Mouse (Mus musculus) hindbrain, embryonic 15.5 days (tissue): ENCODE data around the gene Dact2. TPM values are rescaled to one million over a fixed set of nuclear protein-coding genes. Genes with fewer than 3 reads are reported as not detected.

ENCODE experiments used
- ATAC-seq: fragments of 200-750 bp; cut with Nextera tagmentation; 2 replicates; pipeline ENCODE4 v1.8.0; 2017; ENCODE audit warnings: low read depth, moderate number of reproducible peaks, moderate TSS enrichment; ENCODE audit not compliant: low FRiP score
- H3K27ac ChIP-seq: fragments of 300-500 bp; sonication (generic); replicated peaks from 2 replicates; pipeline ENCODE4 v1.5.1; 2015; ENCODE audit warnings: mild to moderate bottlenecking, inconsistent platforms
- H3K27me3 ChIP-seq: fragments of 300-500 bp; sonication (generic); 2 replicates; pipeline ENCODE4 v1.6.1; 2015; ENCODE audit warnings: control low read depth, inconsistent platforms
- H3K36me3 ChIP-seq: fragments of 300-500 bp; sonication (generic); 2 replicates; pipeline ENCODE4 v1.6.1; 2015; ENCODE audit warnings: control low read depth, inconsistent platforms
- H3K4me1 ChIP-seq: fragments of 300-500 bp; sonication (generic); replicated peaks from 2 replicates; pipeline ENCODE4 v1.6.1; 2015; ENCODE audit warnings: control low read depth, inconsistent platforms
- H3K4me2 ChIP-seq: fragments of 300-500 bp; sonication (generic); 2 replicates; pipeline ENCODE4 v1.6.1; 2015; ENCODE audit warnings: moderate library complexity, mild to moderate bottlenecking, inconsistent platforms
- H3K4me3 ChIP-seq: fragments of 300-500 bp; sonication (generic); 2 replicates; pipeline ENCODE4 v1.5.1; 2015; ENCODE audit warnings: mild to moderate bottlenecking, inconsistent platforms
- H3K9ac ChIP-seq: fragments of 300-500 bp; sonication (generic); 2 replicates; pipeline ENCODE4 v1.6.1; 2015; ENCODE audit warnings: inconsistent platforms
- H3K9me3 ChIP-seq: fragments of 300-500 bp; sonication (generic); 2 replicates; pipeline ENCODE4 v1.6.1; 2016; ENCODE audit warnings: control low read depth, inconsistent platforms
- WGBS: fragments of 180-500 bp; shearing (Covaris S2); methylation state at CpG from one replicate; pipeline ENCODE4 v1.1.7; 2015; 5-methylcytosine and 5-hydroxymethylcytosine counted together
- polyA plus RNA-seq: library from polyadenylated mRNA; unstranded; fragments of >200 nt; fragmentation: Nextera tagmentation; extraction: Ambion mirVana; gene quantifications from 2 replicates; pipeline ENCODE4 v1.2.1, GENCODE M21; 2015

Dact2 gene
- 2.0 and 2.4 TPM in 2 replicates for polyA plus RNA-seq

DNA sequence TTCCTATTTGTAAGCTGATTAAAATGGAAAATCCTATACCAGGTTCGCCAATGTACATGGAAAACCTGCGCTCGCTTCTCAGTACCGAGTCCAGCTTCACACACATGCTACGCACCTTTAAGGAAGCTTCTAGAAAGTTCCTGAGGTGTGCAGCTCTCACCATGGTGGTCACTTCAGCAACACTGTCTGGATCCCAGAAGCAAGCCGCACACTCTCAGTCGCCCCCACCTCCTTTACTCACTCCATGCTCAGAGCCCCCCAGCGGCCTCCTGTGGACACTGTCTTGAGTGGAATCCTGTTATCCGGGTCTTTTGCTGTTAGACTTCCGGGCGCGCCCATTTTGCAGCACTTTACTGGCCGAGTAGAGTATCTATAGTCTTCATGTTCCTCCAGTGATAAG is at the start of gene Dact2:
Dact2 (minus strand) TSS at position 244 of the 400 bp plus-strand sequence.
- Histone ChIP-seq H3K9me3 (no peaks in the 10 kb centered on the region), H3K4me3 (peak within 1 kb of the TSS; percentile 64), H3K27ac (peak within 1 kb of the TSS; percentile 61), H3K4me2 (peak within 1 kb of the TSS; percentile 88), H3K27me3 (peaks cover 25% of the 10 kb centered on the region), H3K9ac (peak within 1 kb of the TSS; percentile 73), H3K4me1 (peaks cover 35% of the 10 kb centered on the region), H3K36me3 (no peaks in the 10 kb centered on the region)
- 47% methylated on average over 13 of the region's 13 CpGs for WGBS
- peak; percentile 42; the same call in 1 of the 2 replicates for ATAC-seq

DNA sequence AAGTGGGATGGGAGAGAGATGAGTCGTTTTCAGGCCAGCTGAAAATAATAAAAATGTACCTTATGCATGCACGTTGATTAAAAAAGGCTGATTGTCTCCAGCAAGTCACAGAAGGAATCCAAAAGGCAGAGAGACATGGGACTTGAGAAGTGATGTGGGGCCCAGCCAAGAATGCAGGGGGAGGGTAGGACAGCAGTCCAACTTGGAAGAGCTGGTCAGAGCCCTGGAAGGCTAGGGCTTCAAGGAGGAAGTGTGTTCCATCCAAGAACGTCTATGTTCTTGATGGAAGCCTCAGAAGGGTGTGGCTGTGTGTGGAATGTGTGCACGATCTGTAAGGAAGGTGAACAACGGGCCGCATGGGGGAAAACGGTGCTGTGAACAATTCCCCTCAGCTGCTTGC is 48.4 kb upstream of the Dact2 start:
- Histone ChIP-seq H3K4me2 (no peak overlapping the region), H3K36me3 (no peaks in the 10 kb centered on the region), H3K9ac (no peak overlapping the region), H3K4me3 (no peak overlapping the region), H3K4me1 (no peaks in the 10 kb centered on the region), H3K9me3 (no peaks in the 10 kb centered on the region), H3K27ac (no peak overlapping the region), H3K27me3 (no peaks in the 10 kb centered on the region)
- WGBS = 87% methylated on average over 7 of the region's 7 CpGs
- no peak for ATAC-seq

DNA sequence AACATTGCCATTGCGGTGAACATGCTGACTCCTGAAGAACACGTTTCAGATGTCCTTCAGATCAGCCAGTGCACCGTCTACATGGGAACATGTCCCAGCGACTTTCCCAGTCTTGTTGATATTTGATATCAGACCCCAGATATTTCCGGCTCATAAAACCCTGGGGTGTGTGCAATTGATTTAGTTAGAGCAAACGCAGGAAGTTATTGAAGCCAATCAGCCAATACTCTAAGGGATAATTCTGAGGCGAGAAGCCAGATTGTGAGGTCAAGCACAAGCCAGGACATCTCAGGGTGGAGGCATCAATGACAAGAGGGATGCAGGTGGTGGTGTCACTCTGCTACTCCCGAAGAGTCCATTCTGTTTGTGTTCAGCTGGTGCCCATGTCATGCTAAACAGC is 46.3 kb upstream of the Dact2 start:
- no peak for ATAC-seq
- Histone ChIP-seq H3K36me3 (no peaks in the 10 kb centered on the region), H3K9ac (no peak overlapping the region), H3K4me1 (no peaks in the 10 kb centered on the region), H3K27ac (no peak overlapping the region), H3K4me2 (no peak overlapping the region), H3K4me3 (no peak overlapping the region), H3K9me3 (no peaks in the 10 kb centered on the region), H3K27me3 (no peaks in the 10 kb centered on the region)
- WGBS = 77% methylated on average over 8 of the region's 8 CpGs

DNA sequence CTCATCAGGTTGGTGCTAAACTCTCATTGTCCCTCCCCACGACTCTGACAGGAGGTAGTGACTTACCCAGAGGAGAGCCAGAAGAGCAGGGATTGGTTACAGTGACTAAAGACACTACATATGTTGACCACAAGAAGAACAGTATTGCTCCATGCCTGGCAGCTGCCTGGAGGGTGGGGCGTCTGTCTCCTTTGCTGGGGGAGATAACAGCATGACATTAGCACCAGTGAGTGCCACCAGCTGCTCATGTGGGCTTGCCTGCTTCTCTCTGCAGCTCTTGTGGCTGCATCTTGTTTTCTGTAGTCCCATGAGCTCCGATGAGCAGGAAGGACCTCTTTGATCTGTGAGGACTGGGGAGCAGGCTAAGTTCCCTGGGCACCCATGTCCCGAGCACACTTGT is 45.5 kb upstream of the Dact2 start:
- no peaks in the 10 kb centered on the region for H3K36me3 ChIP-seq
- ATAC-seq = no peak
- no peaks in the 10 kb centered on the region for H3K9me3 ChIP-seq
- no peak overlapping the region for H3K4me3 ChIP-seq
- H3K27ac ChIP-seq = no peak overlapping the region
- H3K4me2 ChIP-seq = no peak overlapping the region
- H3K4me1 ChIP-seq = no peaks in the 10 kb centered on the region
- no peak overlapping the region for H3K9ac ChIP-seq
- 73% methylated on average over 4 of the region's 4 CpGs for WGBS
- no peaks in the 10 kb centered on the region for H3K27me3 ChIP-seq

DNA sequence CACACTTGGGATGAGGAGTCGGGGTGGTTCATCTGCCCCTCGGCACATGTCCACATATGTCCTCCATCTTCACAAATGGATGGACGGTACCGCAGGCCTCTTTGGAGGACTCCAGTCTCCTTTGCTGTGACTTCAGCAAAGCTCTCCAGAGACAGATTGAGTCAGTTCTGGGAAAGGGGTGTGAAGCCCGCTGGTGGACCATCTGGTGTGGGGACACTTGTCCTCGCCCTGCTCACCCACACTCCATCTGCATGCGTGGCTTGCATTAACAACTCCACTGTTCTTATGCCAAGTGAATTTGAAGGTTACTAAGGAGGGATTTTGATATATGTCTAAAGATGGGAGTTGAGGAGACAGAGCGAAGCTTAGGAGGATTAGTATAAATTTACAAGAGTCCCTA is 43.8 kb upstream of the Dact2 start:
- no peak for ATAC-seq
- 85% methylated on average over 8 of the region's 8 CpGs for WGBS
- no peaks in the 10 kb centered on the region for H3K27me3 ChIP-seq

DNA sequence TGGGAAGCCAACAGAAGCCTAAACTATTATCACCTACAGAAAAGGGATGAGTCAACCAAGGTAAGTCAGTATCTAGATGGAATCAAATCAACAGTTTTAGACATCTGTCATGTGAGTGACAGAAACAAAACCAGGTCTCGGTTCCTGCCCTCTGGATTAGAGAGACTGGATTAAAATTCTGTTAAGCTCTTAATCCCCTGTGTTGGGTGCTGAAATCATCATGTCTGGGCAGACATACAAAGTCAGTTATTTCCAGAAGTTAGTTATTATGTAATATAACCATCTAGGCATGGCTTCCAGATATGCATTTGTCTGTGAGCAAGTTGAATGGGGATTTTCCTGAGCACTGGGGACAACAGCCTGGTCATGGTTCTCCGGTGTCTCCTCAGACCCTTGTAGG is 42.2 kb upstream of the Dact2 start:
- H3K4me3 ChIP-seq = no peak overlapping the region
- H3K9ac ChIP-seq = no peak overlapping the region
- no peak for ATAC-seq
- H3K27me3 ChIP-seq = no peaks in the 10 kb centered on the region
- WGBS = 89% methylated on average over 2 of the region's 2 CpGs
- H3K9me3 ChIP-seq = no peaks in the 10 kb centered on the region
- no peak overlapping the region for H3K27ac ChIP-seq
- no peak overlapping the region for H3K4me2 ChIP-seq
- no peaks in the 10 kb centered on the region for H3K36me3 ChIP-seq
- H3K4me1 ChIP-seq = no peaks in the 10 kb centered on the region

More for the DNA sequence above, 43.8 kb upstream of the Dact2 start:
- Histone ChIP-seq H3K9ac (no peak overlapping the region), H3K4me2 (no peak overlapping the region), H3K36me3 (no peaks in the 10 kb centered on the region), H3K9me3 (no peaks in the 10 kb centered on the region), H3K4me3 (no peak overlapping the region), H3K27ac (no peak overlapping the region), H3K4me1 (no peaks in the 10 kb centered on the region)

DNA sequence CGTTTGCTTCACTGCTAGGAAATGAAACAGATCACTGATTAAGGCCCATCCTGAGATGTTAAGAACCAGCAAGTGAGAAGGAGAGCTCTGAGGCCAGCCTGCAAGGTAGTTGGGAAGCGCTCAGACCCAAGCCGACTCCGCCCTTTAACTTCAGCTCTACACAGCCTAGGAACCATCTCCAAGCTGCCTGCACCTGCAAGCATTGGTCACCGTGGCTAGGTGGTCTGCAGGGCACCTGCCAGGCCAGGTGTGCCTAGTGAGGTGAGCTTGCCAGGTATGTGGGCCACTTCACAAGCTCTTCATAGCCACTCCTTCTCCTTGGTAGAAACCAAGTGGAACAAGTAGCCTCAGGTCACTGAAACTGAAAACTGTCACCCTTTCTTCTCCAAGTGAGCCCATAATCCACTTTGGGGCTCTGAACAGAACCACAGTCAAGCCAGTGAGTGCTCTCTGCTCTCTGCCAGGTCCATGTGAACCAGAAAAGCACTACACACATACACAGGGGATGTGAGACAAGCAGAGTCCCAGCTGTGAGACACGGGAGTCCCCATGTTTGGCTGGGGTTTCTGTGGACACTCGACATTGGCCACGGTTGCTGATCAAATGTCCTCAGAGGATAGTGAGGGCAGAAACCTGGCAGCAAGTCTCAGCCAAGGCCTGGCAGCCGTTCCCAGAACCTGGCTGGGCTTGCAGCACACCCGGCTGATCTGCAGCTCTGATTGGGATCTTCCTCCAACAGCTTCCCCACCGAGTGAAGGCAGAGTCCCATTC is 40.3 kb upstream of the Dact2 start:
- no peaks in the 10 kb centered on the region for H3K4me1 ChIP-seq
- H3K27ac ChIP-seq = no peak overlapping the region
- WGBS = 69% methylated on average over 11 of the region's 11 CpGs
- H3K27me3 ChIP-seq = no peaks in the 10 kb centered on the region
- no peaks in the 10 kb centered on the region for H3K9me3 ChIP-seq
- no peak overlapping the region for H3K4me2 ChIP-seq
- no peak for ATAC-seq
- no peaks in the 10 kb centered on the region for H3K36me3 ChIP-seq
- H3K4me3 ChIP-seq = no peak overlapping the region
- H3K9ac ChIP-seq = no peak overlapping the region

DNA sequence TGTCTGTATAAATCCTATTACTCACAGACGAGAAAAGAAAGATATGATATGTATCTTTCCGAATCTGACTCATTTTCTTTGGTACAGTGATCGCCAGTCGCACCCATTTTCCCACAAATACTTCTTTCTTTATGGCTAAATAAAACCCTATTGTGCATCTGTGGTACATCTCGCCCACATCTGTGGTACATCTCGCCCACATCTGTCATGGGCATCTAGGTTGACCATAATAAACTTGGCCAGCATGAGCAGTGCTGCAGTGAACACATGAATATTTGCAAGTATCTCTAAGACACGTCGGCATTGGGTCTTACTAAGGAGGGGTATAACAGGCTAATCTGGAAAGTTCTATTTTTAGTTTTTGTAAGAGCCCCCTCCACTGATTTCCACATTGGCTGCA is 38.5 kb upstream of the Dact2 start:
- Histone ChIP-seq H3K27me3 (no peaks in the 10 kb centered on the region), H3K4me3 (no peak overlapping the region), H3K9ac (no peak overlapping the region), H3K36me3 (no peaks in the 10 kb centered on the region), H3K9me3 (no peaks in the 10 kb centered on the region), H3K4me1 (no peaks in the 10 kb centered on the region), H3K4me2 (no peak overlapping the region), H3K27ac (no peak overlapping the region)
- WGBS = 91% methylated on average over 8 of the region's 8 CpGs
- ATAC-seq = no peak

DNA sequence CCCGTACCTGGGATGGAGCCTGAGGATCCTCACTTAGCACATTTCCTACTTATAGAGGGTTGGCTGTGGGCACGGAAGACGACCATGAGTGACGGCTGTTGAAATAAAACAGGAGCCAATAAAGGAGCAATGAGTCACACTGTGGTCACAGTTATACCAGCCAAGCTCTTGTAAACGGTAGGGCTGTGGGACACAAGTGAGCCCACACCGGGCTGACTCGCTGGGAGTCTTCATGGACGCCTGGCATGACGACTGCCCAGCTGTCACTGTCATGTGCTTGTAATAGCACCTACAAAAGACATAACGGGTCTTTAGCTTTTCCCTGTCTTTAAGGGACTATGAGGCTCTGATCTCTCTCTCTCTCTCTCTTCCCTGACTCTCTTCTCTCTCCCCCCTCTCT is 35.9 kb upstream of the Dact2 start:
- Histone ChIP-seq H3K36me3 (no peaks in the 10 kb centered on the region), H3K4me2 (no peak overlapping the region), H3K4me3 (no peak overlapping the region), H3K9ac (no peak overlapping the region), H3K27me3 (no peaks in the 10 kb centered on the region), H3K4me1 (no peaks in the 10 kb centered on the region), H3K9me3 (no peaks in the 10 kb centered on the region), H3K27ac (no peak overlapping the region)
- ATAC-seq = no peak
- WGBS = 84% methylated on average over 10 of the region's 10 CpGs

DNA sequence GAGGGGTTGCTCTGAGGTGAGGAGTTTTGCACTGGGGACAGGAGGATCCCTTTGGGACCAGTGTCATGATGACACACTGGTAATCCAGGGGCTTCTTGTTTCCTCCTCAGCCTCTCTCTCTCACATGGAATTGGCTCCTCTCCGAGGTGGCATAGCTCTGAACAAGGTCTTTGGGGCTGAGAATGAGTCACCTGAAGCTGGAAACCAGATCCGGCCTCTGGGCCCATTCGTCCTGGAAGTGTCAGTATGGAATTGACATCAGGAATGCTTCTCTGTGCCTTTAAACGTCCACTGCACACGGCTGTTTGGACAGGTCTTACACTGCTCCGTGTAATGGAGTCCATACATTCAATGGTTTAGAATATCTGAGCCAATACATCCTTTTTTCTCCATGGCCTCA is 33.0 kb upstream of the Dact2 start:
- Histone ChIP-seq H3K4me2 (no peak overlapping the region), H3K4me3 (no peak overlapping the region), H3K4me1 (no peaks in the 10 kb centered on the region), H3K36me3 (no peaks in the 10 kb centered on the region), H3K9ac (no peak overlapping the region), H3K27ac (no peak overlapping the region), H3K9me3 (no peaks in the 10 kb centered on the region), H3K27me3 (no peaks in the 10 kb centered on the region)
- 80% methylated on average over 6 of the region's 6 CpGs for WGBS
- no peak for ATAC-seq

DNA sequence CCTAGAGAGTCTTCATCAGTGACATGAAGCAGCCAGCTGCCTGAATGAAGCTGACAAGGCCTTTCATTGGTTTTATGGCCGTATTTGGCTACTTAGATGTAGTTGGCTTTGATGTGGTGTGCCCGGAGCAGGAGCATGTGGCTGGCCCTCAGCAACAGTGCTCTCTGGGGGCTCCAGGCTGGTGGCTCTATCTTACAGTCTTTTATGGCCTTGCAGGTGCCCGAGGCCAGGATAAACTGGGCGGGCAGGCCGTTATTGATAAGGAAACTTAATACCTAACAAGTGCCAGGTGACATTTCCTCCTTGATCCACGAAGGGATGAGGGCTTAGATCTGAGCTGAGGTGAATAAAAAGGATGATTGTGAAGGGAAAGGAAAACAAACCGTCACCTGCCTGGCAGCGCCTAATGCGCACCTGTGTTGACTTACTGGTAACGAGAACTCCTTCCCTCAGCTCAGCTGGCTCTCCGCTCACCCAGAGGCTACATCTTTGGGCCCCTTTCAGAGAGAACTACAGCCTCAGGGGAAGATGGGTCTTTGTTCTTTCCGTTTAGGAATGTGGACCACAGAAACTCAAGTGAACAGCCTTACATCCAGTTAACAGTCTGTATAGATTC is 30.8 kb upstream of the Dact2 start:
- Histone ChIP-seq H3K27me3 (no peaks in the 10 kb centered on the region), H3K4me3 (no peak overlapping the region), H3K4me1 (peaks cover 8% of the 10 kb centered on the region), H3K9me3 (no peaks in the 10 kb centered on the region), H3K4me2 (no peak overlapping the region), H3K36me3 (no peaks in the 10 kb centered on the region), H3K9ac (no peak overlapping the region), H3K27ac (no peak overlapping the region)
- WGBS = 74% methylated on average over 12 of the region's 12 CpGs
- ATAC-seq = no peak

DNA sequence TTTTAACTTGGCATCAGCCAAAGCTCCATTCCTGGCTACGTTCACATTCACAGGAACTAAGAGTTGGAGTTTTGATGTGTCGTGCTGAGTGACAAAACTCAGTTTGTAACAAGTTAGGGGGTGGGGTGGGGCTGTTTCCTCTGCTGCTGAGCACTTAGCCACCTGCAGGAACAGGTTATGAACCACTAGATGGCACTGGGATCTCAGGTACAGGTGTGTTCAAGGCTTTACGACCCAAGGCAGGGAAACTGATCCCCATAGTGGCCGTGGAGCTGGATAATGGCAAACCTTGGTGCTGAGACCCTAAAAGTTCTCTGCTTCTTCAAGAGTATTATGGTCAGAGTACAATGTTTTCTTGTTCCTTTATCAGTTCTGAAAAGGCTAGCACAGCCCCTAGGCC is 29.6 kb upstream of the Dact2 start:
- no peak for ATAC-seq
- no peak overlapping the region for H3K27ac ChIP-seq
- H3K27me3 ChIP-seq = no peaks in the 10 kb centered on the region
- peaks cover 8% of the 10 kb centered on the region for H3K4me1 ChIP-seq
- H3K9me3 ChIP-seq = no peaks in the 10 kb centered on the region
- no peaks in the 10 kb centered on the region for H3K36me3 ChIP-seq
- WGBS = 63% methylated on average over 4 of the region's 4 CpGs
- no peak overlapping the region for H3K9ac ChIP-seq
- H3K4me3 ChIP-seq = no peak overlapping the region
- no peak overlapping the region for H3K4me2 ChIP-seq
